Mouse (Mus musculus): ENCODE results near the gene Dhx34. TPM values are rescaled to one million over a fixed set of nuclear protein-coding genes. Genes with fewer than 3 reads are reported as not detected.
A peak's percentile ranks its signal among the peaks of the same experiment; 100 is the strongest.

The Dhx34 gene
- total RNA-seq, 1 experiment from 2014 or later = 20.3 TPM

DNA sequence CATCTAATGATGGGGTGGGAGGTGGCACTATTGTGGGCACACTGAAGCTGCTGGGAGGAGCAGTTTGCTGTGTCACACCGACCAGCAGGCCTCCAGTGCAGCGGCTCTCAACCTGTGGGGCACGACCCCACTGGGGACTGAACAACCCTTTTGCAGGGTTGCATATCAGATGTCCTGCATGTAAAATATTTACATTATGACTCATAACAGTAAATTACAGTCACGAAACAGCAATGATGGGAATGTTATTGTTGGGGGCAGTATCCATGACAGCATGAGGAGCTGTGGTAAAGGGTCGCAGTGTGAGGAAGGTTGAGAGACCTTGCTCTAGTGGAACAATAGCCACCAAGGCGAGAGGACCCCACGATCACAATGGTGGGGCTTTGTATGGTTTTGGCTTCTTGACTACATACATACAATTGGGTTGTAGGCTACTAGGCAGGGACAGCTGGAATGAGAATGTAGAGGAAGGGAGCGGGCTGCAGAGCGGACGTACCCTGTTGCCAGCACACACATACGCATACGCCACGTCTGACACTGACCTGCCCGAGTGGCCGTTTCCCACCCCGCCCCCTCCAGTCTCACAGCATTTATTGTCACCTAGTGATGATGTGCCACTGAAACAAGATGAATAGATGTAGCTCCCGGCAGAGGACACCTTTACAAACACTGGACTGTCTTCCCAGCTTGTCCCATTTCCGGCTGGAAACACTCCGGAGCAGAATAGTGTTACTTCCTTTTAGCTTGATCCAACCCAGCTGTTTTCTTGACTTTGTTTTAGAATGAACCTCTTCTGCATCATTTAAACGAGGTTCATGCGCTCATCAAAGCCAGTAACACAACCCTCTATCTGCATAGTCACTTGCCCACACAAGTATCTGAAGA, 12.8 kb downstream of the Dhx34 start:
- no peak for DNase-seq

DNA sequence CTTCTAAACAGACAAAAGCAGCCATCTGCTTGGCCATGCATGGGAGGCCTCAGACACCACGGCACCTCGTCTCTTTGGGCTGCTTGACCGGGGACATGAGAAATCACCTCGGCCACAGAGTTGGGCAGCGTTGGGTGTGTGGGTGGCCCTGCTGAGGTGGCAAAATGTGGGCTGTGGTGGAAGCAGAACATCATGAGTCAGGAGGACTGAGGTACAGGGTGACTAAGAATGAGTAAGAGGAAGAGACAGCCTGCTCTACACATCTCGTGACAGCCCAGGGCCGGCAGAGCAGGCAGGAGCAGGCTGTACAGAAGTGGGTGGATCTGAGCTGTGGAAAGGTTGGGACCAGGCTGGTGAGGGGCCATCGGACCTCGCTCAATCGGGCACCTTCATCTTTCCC, 14.3 kb downstream of the Dhx34 start:
- DNase-seq = peak; percentile 55

DNA sequence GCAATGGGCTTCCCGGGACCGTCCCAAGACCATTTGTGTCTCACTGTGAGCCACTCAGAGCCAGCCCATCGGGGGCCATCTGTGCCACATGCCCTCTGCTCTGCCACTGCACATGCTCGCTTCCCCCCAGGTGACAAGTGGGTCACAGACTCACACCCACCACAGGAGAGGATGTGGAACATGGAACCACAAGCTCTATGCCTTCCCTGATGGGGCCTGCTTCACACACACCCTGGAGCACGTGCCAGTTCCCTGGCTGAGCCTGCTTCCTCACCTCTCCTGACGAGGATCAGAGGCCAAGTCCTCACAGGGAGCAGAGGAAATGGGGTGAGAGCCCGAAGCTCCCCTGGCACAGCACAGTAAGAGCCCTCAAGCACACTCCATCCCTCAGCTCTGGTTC, 14.8 kb downstream of the Dhx34 start:
- DNase-seq = no peak

DNA sequence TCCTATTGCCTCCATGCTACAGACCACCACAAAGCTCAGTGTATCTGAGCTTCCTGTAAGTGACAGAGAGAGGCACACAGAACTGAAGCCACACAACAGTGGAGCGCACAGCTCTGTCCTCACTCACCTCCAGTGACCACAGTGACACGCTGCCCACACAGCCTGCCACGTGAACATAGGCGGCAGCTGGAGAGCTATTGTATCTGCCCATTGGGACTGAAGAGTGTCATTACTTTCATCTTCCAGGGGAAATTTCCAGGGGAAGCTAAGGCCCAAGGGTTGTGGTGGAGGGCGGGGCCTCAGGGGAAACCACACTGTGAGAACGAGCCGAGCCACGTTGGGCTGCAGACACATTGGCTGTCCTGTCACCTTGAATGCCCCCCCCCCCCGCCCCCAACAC, 17.0 kb downstream of the Dhx34 start:
- DNase-seq = no peak

DNA sequence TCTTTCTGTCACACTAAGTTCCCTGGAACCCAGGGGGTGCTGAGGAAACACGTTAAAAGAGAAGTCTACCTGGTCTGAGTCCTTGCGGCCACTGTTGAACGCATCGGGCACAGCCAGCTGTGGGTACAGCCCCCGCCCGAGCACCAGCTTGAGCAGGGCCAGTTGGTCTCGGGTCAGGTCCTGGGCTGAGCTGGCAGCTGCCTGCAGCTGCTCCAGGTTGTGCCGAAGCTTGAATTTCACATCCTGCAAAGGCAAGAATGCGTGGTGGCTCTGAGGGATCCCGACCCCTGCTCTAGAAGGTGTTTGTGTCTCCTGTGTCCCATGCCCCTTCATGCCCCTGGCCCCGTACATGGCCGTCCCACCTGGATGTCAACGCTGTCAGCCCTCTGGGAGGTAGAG, 18.3 kb downstream of the Dhx34 start:
- no peak for DNase-seq

DNA sequence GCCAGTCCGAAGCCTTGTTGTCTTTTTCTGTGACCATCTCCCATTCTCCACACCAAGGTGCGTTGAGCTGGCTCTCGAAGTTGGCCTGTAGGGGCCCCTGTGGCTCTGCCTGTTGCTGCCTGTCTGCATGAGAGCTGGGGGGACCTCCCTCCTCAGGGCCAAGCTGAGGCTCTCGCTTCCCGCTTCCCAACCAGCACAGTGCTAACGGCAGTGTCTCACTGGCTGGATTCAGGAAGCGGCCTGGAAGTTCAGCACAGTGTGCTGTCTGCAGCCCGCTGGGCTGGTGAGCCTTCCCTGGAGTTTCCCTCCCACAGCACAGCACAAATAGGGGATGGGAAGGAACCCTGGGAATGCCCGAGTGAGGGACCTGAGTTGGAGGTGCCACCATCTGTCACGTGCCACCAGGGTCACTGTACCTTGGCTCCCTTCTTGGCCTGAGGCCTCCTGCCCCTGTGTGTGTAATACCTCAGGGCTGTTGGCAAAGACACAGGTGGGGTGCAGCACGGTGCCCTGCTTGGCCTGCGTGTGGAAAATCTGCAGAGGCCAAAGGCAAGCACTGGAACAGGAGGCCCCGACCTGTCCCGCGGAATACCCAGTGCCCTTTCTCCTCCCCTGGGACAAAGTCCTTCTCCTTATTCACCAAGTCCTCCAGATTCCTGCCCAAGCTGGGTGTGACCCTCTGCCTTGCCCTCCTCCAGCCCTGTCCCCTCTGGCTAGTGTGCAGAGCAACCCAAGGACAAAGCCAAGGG, 18.9 kb downstream of the Dhx34 start:
- no peak for DNase-seq

DNA sequence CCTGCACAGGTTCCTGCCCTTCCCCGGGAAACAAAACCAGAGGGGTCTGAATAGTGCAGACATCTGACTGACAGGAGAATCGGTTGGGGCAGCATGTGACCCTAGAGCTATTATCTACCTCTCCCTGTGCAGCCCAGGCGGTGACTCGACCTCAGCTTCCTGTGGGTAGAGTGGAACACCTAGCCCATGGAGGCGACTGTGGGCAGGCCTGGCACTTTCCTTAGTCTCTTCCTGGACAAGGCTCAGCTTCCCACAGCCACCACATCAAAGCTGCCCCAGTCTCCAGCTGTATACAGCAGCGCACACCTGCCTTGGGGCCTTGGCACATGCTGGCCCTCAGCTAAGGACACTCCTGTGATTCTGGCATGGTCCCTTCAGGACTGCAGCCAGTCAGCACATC, 20.7 kb downstream of the Dhx34 start:
- DNase-seq = no peak

DNA sequence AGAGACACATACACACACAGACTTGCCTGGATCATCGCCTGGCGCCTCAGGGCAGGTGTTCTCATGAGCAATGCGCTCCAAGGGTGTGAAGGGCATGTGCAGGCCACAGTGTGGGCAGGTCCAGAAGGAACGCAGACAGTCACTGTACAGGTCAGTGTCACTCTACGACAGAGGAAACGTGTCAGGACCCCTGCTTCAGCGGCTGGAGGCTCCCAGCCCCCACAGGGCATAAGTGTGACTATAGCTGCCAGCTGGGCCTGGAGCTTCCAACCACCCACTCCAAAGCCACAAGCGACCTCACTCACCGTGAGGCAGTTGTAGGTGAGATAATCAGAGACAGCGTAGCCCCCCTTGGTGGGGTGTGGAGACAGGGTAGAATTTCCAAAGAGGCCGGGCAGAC, 23.3 kb downstream of the Dhx34 start:
- DNase-seq = no peak

DNA sequence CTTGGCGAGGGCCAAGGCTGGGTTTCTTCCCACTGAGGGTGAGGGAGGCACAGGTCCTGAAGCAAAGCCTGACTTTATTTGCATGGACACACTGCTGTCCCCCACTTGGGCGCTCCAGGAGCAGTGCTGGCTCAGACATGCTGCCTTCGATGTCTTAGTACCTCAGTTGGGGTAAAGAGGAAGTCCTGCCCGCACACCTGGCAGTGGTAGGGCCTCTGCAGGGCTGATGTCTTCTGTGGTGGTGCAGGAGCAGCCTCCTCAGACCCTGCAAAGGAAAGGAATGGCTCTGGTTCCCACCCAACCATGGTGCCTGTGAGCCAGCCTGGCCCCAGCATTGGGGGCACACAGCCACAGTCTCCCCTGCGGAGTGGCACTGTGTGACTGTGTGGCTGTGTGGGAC, 24.7 kb downstream of the Dhx34 start:
- no peak for DNase-seq

DNA sequence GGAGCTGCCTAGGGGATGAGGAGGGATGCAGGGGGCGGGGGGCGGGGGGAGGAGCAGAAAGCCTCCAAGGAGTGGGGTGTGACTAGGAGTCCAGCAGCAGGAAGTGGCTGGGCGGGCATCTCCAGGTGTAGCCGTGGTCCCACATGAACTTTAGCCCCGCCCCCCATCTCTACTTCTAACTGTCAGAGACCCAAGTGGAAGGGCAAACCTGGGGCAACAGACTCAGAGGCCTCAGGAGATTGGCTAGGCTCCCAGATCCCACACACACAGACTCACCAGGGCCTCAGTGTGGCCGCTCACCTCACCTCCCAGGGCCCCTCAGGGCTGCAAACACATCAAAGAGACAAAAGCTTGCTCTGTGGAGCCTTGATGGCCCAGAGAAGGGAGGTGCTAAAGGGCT, 25.2 kb downstream of the Dhx34 start:
- no peak for DNase-seq

DNA sequence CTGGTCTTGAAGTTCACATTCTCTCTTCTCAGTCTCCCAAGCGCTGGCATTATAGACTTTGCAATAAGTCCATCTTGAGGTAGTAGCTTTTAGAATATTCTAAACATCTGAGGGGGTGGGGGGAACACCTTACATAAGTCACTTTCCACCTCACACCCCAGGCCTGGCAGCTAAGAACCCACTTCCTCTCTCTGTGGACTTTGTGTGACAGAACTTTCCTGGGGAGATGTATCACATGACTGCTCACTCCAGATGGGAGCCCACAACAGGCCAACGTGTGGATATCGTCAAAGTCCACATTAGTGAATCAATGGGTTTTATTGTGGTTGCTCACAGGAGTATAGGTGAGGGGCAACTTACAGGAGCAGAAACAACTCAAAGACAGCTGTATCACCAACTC, 28.1 kb downstream of the Dhx34 start:
- DNase-seq = no peak

DNA sequence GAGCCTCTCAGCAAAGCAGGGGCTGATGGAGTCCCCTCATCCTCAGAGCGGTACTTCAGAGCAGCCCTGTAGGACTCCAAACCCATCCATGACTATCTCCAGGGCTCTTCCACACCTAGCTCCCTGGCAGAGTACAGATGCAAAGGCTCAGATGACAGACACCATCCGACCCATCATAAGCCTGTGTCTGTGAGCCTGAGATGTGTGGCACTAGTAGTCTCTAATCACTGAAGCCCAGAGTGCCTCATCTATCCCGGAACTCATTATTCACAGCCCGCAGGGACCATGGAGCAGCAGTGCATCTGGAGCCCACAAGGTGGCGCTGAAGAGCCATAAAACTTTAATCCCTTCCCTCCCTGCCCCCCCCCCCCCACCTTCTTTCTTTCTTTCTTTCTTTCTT, 29.5 kb downstream of the Dhx34 start:
- DNase-seq = peak; percentile 77

DNA sequence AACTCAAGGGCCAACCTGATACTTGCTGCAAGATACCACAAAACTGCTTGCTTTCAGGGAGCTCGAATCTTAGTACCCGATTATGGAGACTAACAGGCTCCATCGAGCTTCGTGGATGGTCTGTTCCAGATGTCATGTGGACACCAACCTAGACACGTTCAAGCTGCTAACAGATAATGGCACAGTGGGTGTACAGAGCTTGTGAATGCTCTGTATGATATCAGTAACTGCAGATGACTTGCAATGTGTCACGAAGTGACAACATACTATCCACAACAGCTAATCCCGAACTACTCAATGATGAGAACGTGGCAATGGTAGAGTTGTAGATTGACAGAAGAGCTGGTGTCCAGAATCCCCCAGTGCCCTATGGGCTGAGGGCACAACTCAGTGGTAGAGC, 34.3 kb downstream of the Dhx34 start:
- no peak for DNase-seq

DNA sequence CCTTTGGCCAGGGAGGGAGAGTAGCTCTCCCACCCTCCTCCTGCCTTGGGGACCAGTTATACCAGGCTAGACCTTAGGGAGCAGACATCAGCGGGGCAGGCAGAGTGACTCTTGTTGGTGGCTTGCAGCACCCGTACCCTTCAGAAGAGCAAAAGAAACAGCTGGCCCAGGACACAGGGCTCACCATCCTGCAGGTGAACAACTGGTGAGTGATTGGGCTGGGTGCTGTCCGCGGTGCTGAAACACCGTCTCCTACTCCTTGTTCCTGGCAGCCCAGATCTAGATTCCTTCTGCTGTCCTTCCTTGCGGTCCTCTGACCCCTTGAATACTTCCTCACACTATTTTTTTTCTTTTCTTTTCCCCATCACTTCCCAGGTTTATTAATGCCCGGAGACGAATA, 38.2 kb downstream of the Dhx34 start:
- peak; percentile 70 for DNase-seq

DNA sequence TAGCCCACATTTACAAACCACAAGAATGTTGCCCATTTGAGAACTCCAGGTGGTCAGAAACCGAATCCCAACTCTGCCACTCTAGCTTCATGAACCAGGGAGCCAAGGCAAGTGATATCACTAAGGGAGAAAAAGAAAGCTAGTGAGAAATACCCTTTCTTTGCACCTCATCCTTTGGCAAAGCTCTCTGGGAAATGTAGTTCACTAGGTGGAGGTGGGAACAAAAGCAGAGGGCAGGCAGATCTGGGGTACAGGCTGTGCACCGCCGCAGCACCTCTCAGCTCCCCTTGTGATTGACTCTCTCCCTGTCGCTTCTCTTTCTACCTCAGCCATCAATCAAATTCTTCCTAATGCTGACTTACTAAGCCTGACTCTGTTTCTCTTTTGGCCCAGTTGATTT, 43.7 kb downstream of the Dhx34 start:
- DNase-seq = no peak

DNA sequence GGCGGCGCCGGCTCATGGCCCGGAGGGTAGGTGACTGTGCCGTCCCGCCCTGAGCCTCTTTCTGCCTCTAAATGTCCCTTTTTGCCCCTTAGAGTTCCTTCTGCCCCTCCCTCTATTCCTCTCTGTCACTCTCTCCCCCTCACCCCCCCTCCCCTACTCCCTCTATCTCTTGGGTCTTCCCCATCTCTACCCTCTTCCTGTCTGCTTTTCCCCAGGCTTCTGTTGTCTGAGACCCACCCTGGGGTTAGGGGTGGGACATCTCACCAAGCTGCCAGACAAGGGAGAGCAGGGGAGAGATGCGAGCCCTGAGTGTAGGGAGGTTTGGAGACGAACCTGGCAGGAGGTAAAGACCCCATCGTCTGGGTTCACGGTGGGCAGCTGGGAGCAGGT, 46.3 kb downstream of the Dhx34 start:
- no peak for DNase-seq

DNA sequence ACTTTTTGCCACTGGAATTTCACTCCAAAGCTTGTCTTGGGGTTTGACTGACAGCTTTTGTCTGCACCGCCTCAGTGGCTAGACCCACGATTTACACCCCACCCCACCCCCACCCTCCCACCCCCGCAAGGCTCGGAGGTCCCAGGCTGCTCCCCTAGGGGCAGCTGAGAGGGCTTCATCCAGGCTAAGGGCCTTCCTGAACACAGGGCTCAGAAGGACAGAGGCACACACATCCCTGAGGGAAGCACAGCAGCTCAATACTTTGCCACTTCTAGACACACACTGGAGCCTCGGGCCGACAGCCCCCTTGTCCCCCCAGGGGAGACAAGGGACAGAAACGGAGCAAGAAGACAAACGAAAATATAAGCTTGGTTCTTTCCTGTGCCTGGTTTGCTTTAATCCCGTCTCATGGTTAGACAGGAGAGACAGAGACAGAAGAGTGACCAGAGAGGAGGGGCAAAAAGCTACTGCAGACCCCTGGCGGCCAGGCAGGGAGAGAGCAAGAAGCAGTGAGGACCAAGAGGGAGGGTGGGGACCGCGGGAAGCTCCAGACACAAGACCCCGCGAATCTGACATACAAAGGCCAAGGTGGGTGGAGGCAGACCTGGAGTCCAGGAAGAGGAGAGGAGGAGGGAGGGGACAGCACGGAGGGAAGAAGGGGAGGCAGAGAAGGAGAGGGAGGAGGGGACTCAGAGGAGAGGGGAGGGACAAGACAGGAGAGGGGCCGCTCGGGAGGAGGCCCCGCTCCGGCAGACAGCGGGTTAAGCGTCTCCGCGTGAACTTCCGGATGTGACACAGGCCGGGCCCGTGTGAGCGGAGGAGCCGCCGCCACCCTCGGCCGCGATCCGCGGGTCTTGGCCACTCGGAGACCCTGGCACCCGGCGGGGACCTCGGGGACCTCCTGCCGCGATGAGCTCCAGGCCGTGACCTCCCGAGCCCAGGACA, 47.0 kb downstream of the Dhx34 start, which contains the start of gene Meis3:
TSS of gene Meis3 (plus strand) at position 494 of the 945 bp plus-strand sequence.
- DNase-seq = peak; percentile 64

DNA sequence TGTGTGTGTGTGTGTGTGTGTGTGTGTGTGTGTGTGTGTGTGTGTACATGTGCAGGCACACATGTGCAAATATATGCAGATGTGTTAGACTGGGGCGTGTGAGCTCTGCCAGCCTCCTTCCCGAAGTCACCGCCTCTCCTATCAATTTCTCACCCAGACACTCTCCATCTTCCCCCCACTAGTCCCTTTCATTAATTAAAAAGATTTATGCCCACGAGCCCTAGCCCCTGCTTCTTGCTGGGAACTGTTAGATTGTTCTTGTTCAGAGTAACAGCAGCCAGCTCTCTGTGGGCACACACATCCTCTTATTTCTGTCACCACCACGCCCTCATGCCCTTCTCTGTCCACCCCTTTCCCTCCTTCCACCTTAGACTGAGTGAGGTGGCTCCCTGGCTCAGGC, 48.7 kb downstream of the Dhx34 start:
- DNase-seq = no peak

DNA sequence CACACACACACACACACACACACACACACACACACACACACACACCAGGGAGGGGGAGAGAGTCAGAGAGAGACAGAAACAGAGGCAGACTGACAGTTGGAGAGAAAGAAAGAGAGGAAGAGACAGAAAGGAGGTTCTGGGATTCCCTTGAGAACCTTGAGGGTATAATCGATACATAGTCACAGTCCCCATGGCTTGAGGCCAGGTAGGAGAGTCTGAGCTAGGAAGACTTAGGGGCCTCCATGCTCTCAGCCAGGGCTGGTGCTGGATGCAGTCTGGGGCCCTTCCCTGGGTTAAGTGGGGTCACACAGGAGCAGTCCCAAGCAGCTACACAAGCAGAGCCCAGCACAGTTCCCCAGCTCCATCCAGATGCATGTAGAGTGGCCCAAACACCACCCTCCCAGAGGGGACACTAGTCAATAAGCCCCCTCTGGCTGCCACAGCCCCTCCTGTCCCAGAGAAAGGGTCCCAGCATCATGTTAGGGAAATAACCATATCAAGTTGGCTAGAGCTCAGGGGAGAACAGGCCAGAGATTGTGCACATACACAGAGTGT, 49.2 kb downstream of the Dhx34 start:
- DNase-seq = no peak

DNA sequence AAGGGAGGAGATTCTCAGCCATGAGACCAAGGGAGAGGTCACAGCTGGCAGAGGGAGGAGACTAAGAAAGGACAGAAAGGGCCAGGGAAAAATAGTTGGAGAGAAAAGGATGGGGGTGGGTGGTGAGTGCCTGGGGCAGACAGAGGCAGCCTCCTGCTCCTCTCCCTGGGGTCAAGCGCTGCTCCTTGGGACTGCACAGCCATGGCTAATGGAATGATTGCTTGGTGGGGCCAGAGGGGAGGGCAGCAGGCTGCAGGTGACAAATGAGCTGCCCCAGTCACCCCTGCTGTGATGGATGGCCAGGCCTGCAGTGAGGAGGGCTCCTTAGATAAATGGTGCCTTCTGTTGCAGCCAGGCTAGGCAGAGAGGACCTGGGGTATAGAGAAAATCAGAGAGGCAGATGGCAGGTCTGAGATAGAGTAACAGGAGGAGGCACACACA, 49.7 kb downstream of the Dhx34 start:
- DNase-seq = no peak

DNA sequence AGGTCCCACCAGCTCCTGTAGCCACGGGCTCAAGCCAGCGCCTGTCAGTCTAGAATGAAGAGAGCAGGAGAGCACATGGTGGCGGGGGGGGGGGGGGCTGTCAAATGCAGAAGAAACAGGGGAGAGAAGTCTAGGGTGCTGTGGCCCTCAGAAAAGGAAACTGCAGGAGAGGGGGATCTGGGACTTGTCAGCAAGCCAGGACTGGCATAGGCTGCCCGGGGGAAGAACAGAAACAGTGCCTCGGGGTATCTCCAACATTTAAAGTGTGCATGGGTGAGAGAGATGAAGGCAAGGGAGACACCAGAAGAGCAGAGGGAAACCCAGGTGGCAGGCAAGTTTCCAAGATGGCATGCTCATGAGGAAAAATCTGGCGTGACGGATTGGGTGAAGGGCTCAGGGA, 59.8 kb downstream of the Dhx34 start:
- DNase-seq = no peak

DNA sequence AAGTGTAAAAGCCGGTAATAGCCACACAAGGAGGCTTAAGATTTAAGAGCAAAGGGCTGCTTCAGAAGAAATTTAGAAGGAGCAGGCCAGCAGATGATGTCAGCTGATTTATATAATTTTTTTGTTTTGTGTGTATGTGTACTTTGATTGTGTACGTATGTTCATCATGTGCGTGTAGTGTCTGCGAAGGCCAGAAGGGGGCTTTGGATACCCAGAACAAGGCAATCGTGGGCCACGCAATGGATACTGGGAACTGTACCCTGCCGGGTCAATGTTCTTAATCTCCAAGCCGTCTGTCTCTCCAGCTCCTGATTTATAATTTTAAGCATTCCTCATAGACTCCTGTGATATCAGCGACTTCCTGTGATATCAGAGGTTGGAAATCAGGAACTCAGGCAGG, 60.5 kb downstream of the Dhx34 start:
- DNase-seq = no peak
